Mouse (Mus musculus): ENCODE data around the gene Ttc14.

The Ttc14 gene

GRCm38 (mm10) chr3:33799617-33800512 is at the start of gene Ttc14:
Ttc14 (plus strand) TSS chr3:33799832.
- DNase-seq = peak; percentile 95

- no peak for DNase-seq
These were observed 8.7 kb upstream of the Ttc14 start for GRCm38 (mm10) chr3:33790975-33791374.

- DNase-seq = no peak
These were observed 835 bp downstream of the Ttc14 start for GRCm38 (mm10) chr3:33800513-33800820.

- no peak for DNase-seq
These were observed 7.5 kb downstream of the Ttc14 start for GRCm38 (mm10) chr3:33807151-33807550.

GRCm38 (mm10) chr3:33824135-33824946 is 24.7 kb downstream of the Ttc14 start:
- DNase-seq = peak; percentile 66

GRCm38 (mm10) chr3:33832351-33832750 is 32.7 kb downstream of the Ttc14 start:
- DNase-seq = no peak

- DNase-seq = no peak
These were observed 36.9 kb downstream of the Ttc14 start for GRCm38 (mm10) chr3:33836576-33836975.

- no peak for DNase-seq
These were observed 39.2 kb downstream of the Ttc14 start for GRCm38 (mm10) chr3:33838877-33839276.

- peak; percentile 82 for DNase-seq
These were observed 44.4 kb downstream of the Ttc14 start, which contains the start of gene Ccdc39 for GRCm38 (mm10) chr3:33843801-33844632. Ccdc39 (minus strand) TSS chr3:33844310.

- no peak for DNase-seq
These were observed 47.0 kb downstream of the Ttc14 start for GRCm38 (mm10) chr3:33846639-33847038.

- DNase-seq = no peak
These were observed 51.2 kb downstream of the Ttc14 start for GRCm38 (mm10) chr3:33850856-33851255.

- no peak for DNase-seq
These were observed 53.4 kb downstream of the Ttc14 start for GRCm38 (mm10) chr3:33853062-33853461.

GRCm38 (mm10) chr3:33858939-33859338 is 59.3 kb downstream of the Ttc14 start:
- DNase-seq = no peak

- DNase-seq = no peak
These were observed 64.4 kb downstream of the Ttc14 start for GRCm38 (mm10) chr3:33864000-33864540.

All from cerebellum, adult 9-10 months (tissue).